Mouse (Mus musculus) gonadal fat pad, adult 2 months (tissue): ENCODE measurements around the gene Tbc1d22b. TPM values are rescaled to one million over a fixed set of nuclear protein-coding genes. Genes with fewer than 3 reads are reported as not detected.

ENCODE experiments used
- polyA plus RNA-seq: library from polyadenylated mRNA; depleted of rRNA; stranded (reverse); fragments of >200 nt; gene quantifications from 2 replicates; pipeline ENCODE4 v1.2.3, GENCODE M21; 2012; rRNA removed

The Tbc1d22b gene
- polyA plus RNA-seq, 1 experiment = 14.0 TPM

Other genes with a start within 250 kb of the Tbc1d22b start
- 31.4 and 42.9 TPM in 2 replicates for gene Pi16, start 232.1 kb upstream of the Tbc1d22b start, polyA plus RNA-seq
- gene Mtch1, start 201.9 kb upstream of the Tbc1d22b start, polyA plus RNA-seq = 587 and 681 TPM in 2 replicates
- 23.3 and 32.9 TPM in 2 replicates for gene Fgd2, start 188.9 kb upstream of the Tbc1d22b start, polyA plus RNA-seq
- gene Pim1, start 59.0 kb upstream of the Tbc1d22b start, polyA plus RNA-seq = 9.5 and 10.9 TPM in 2 replicates
- not detected in 2 replicates for gene Gm17657, start 147 bp upstream of the Tbc1d22b start, polyA plus RNA-seq
- 0.81 and 1.6 TPM in 2 replicates for gene Tmem217, start 2.6 kb downstream of the Tbc1d22b start, polyA plus RNA-seq
- 23.1 and 23.2 TPM in 2 replicates for gene Rnf8, start 65.0 kb downstream of the Tbc1d22b start, polyA plus RNA-seq
- gene Gm28043, start 65.1 kb downstream of the Tbc1d22b start, polyA plus RNA-seq = 0.99 and 1.8 TPM in 2 replicates
- gene Cmtr1, start 110.8 kb downstream of the Tbc1d22b start, polyA plus RNA-seq = 25.3 and 29.9 TPM in 2 replicates
- gene Ccdc167, start 167.3 kb downstream of the Tbc1d22b start, polyA plus RNA-seq = 8.0 and 22.9 TPM in 2 replicates